Mouse (Mus musculus): Measurements from ENCODE around the gene Rgs3. TPM values are rescaled to one million over a fixed set of nuclear protein-coding genes. Genes with fewer than 3 reads are reported as not detected.

Gene Rgs3
- total and polyA plus RNA-seq, 2 experiments from 2014 or later, result 52.1 to 114 TPM

DNA sequence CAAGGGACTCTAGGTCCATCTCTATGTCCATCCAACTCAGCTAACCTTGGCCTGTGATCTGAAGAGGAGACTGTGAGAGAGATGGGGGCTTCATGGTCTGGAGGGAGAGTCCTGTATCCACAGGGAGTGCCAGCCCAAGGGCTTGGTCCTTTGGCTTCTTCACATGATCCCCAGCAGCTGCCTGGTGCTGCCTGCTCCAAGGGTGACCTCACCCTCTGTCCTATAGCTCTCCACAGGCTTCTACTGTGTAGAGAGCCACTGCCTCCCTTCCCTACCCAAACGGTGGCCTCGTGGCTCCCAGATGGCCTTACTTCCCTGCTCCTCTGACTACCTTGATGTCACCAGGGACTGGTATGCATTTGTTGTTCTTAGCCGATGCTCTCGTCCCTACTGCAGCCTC lies 92.6 kb downstream of the Rgs3 start:
- Histone ChIP-seq H3K4me2 (ENCODE audit: low read depth, low read length) (no peak overlapping the region), H3K36me3 (replicated peaks; ENCODE audit: control insufficient read depth, insufficient read depth, low read length) (peaks cover 26% of the 10 kb centered on the region), H3K27me3 (ENCODE audit: control insufficient read depth, insufficient read depth, low read length) (no peaks in the 10 kb centered on the region), H3K9ac (replicated peaks; ENCODE audit: low read depth, low read length) (no peak overlapping the region), H3K9me3 (replicated peaks; ENCODE audit: control insufficient read depth, low read length) (no peaks in the 10 kb centered on the region), H3K4me3 (ENCODE audit: low read depth, low read length) (no peak overlapping the region), H3K27ac (ENCODE audit: low read depth) (no peak overlapping the region), H3K4me1 (ENCODE audit: control insufficient read depth, insufficient read depth) (no peaks in the 10 kb centered on the region)
- TF ChIP-seq CTCF (IDR thresholded peaks at IDR 0.05; ENCODE audit: low read depth) (no peak), EP300 (IDR thresholded peaks at IDR 0.05; ENCODE audit: low read depth) (no peak)
- WGBS, result 52% methylated on average over 4 of the region's 4 CpGs
- ATAC-seq (ENCODE audit: insufficient read depth, low read depth), result no peak
- no peak for DNase-seq (ENCODE audit: low spot score)

DNA sequence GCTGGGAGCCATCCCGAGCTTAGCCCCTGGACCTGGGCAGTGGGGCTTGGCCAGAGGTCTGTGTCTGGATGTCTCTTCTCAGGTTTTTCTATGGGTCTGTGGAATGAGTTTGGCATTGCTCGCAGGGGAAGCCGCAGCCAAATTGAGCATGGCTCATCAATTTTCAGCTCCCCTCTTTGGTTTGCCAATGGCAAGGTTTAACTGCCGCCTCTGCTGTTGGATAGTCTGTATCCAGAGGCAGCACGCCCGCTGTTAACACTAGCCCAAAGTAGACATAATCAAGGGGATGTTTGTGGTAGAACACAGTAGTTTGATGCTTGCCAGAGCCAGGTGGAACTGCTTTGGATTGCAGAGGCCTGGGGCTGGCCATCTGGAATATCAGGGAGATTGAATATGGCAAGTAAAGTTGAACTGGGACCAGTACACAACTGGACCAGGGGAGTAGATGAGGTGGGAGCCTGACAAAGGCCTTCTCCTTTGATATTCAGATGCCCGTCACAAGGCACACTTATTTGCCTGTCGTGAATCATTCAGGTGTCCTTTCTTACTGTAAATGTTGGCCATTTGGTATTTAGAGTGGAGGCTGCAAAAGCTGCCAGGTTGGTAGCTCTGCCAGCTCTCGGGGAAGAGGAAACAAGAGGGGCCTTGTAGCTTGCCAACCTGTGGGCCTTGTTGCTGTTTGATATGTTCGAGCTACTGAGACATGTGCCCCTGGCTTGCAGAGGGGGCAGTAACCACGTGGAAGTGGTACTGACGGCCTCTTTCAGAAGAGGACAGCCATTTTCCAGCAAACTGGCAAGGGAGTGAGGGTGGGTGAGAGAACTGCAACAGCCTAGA lies 93.5 kb downstream of the Rgs3 start:
- H3K4me2 ChIP-seq (ENCODE audit: low read depth, low read length), result no peak overlapping the region
- H3K27ac ChIP-seq (ENCODE audit: low read depth), result no peak overlapping the region
- no peaks in the 10 kb centered on the region for H3K4me1 ChIP-seq (ENCODE audit: control insufficient read depth, insufficient read depth)
- no peak for ATAC-seq (ENCODE audit: insufficient read depth, low read depth)
- H3K9me3 ChIP-seq (replicated peaks; ENCODE audit: control insufficient read depth, low read length), result no peaks in the 10 kb centered on the region
- no peaks in the 10 kb centered on the region for H3K27me3 ChIP-seq (ENCODE audit: control insufficient read depth, insufficient read depth, low read length)
- no peak overlapping the region for H3K4me3 ChIP-seq (ENCODE audit: low read depth, low read length)
- 79% methylated on average over 12 of the region's 12 CpGs for WGBS
- TF ChIP-seq CTCF (IDR thresholded peaks at IDR 0.05; ENCODE audit: low read depth) (no peak), EP300 (IDR thresholded peaks at IDR 0.05; ENCODE audit: low read depth) (no peak)
- H3K36me3 ChIP-seq (replicated peaks; ENCODE audit: control insufficient read depth, insufficient read depth, low read length), result peaks cover 18% of the 10 kb centered on the region
- no peak overlapping the region for H3K9ac ChIP-seq (replicated peaks; ENCODE audit: low read depth, low read length)
- DNase-seq (ENCODE audit: low spot score), result no peak

DNA sequence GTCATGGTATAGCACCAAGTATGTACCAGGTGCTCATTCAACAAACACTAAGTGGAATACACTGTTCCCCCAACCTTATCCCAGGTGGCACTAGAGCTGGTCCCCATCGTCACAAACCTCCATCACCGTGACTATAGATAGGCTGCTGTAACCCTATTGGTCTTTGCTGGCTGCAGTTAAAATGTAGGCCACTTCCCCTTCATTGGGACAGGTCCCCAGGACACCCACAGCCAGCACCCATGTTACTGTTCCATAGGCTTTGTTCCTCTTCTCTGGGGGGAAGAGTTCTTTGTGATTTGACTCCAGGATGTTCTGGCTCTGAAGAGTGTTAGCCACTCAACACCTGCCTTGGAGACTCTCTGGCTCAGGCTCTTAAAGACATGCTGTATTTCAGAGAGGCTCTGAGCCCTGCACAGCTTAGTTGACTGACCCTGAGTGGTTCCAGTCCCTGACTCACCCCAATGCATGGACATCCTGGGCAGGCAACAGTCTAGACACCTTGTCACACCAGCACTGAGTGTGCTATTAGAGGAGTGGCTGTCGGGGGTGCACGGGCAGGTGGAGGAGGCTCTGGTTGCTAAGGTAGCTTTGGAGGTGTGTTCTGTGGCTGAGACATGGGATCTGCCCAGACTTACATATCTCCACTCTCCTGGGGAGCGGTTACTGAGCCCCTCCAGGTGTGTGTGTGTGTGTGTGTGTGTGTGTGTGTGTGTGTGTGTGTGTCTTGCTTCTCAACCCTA lies 94.4 kb downstream of the Rgs3 start:
- Histone ChIP-seq H3K4me3 (ENCODE audit: low read depth, low read length) (no peak overlapping the region), H3K36me3 (replicated peaks; ENCODE audit: control insufficient read depth, insufficient read depth, low read length) (peaks cover 11% of the 10 kb centered on the region), H3K4me2 (ENCODE audit: low read depth, low read length) (no peak overlapping the region), H3K27ac (ENCODE audit: low read depth) (no peak overlapping the region), H3K9ac (replicated peaks; ENCODE audit: low read depth, low read length) (no peak overlapping the region), H3K27me3 (ENCODE audit: control insufficient read depth, insufficient read depth, low read length) (no peaks in the 10 kb centered on the region), H3K4me1 (ENCODE audit: control insufficient read depth, insufficient read depth) (no peaks in the 10 kb centered on the region), H3K9me3 (replicated peaks; ENCODE audit: control insufficient read depth, low read length) (no peaks in the 10 kb centered on the region)
- no peak for DNase-seq (ENCODE audit: low spot score)
- ATAC-seq (ENCODE audit: insufficient read depth, low read depth), result no peak
- TF ChIP-seq EP300 (IDR thresholded peaks at IDR 0.05; ENCODE audit: low read depth), result no peak
- TF ChIP-seq CTCF (IDR thresholded peaks at IDR 0.05; ENCODE audit: low read depth), result no peak
- WGBS, result 91% methylated on average over 5 of the region's 5 CpGs

DNA sequence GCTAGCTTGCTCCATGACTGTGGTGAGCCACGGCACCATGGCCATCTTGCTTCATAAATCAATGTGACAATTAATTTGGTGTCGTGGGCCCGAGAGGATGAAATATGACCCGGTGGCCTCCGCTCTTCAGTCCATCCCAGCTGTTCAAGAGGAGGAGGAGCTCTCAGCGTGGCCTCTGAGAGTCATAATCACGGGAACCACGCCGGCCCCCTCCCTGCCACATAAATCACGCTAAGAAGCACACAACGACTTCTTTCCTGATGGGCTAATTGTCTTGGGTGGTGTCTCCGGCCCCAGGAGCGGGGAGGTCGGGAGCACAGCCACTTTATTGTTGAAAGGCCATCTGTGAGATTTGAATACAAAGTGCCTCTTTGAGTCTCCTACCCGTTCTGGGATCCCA lies 99.6 kb downstream of the Rgs3 start:
- Histone ChIP-seq H3K4me3 (ENCODE audit: low read depth, low read length) (no peak overlapping the region), H3K4me2 (ENCODE audit: low read depth, low read length) (no peak overlapping the region), H3K36me3 (replicated peaks; ENCODE audit: control insufficient read depth, insufficient read depth, low read length) (peaks cover 5% of the 10 kb centered on the region; the same call in 1 of the 2 replicates), H3K27me3 (ENCODE audit: control insufficient read depth, insufficient read depth, low read length) (no peaks in the 10 kb centered on the region), H3K9me3 (replicated peaks; ENCODE audit: control insufficient read depth, low read length) (no peaks in the 10 kb centered on the region), H3K27ac (ENCODE audit: low read depth) (no peak overlapping the region), H3K4me1 (ENCODE audit: control insufficient read depth, insufficient read depth) (peaks cover 39% of the 10 kb centered on the region), H3K9ac (replicated peaks; ENCODE audit: low read depth, low read length) (no peak overlapping the region)
- TF ChIP-seq EP300 (IDR thresholded peaks at IDR 0.05; ENCODE audit: low read depth), result no peak
- TF ChIP-seq CTCF (IDR thresholded peaks at IDR 0.05; ENCODE audit: low read depth), result no peak
- ATAC-seq (ENCODE audit: insufficient read depth, low read depth) (no peak), DNase-seq (ENCODE audit: low spot score) (no peak)
- 65% methylated on average over 15 of the region's 15 CpGs for WGBS

DNA sequence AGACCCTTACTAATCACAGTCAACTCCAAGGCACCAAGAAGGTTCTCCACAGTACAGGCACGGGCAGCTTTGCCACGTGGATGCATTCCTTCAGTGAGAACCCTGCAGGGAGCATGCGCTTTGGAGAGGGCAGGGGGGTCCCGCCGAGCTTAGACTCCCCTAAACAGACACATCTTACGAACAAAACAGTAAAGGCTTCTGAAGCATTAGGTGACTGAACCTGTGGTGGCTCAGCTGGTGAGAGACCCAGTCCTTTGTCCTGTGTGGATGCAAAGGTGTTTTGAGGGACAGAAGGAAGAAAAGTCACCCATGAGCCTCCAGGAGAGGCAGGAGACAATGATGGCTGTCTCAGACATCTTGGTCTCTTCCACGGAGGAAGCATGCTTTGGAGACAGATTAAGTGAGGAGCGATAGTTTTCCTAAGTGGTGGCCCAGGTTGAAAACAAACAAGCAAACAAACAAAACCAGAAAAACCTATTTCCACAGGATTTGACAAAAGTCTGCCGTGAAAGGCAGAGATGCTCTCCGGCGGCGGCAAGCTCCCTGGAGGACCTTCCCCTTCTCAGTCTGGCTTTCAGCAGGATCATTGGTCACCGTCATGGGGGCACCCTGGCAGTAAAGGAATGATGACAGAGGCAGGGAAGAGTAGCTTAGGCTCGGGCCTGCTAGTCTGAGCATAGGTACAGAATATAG lies 100.4 kb downstream of the Rgs3 start:
- no peaks in the 10 kb centered on the region for H3K9me3 ChIP-seq (replicated peaks; ENCODE audit: control insufficient read depth, low read length)
- H3K4me2 ChIP-seq (ENCODE audit: low read depth, low read length), result no peak overlapping the region
- TF ChIP-seq EP300 (IDR thresholded peaks at IDR 0.05; ENCODE audit: low read depth) (no peak), CTCF (IDR thresholded peaks at IDR 0.05; ENCODE audit: low read depth) (no peak)
- no peak for ATAC-seq (ENCODE audit: insufficient read depth, low read depth)
- WGBS, result 52% methylated on average over 14 of the region's 14 CpGs
- DNase-seq (ENCODE audit: low spot score), result no peak
- H3K4me1 ChIP-seq (ENCODE audit: control insufficient read depth, insufficient read depth), result peaks cover 41% of the 10 kb centered on the region
- H3K9ac ChIP-seq (replicated peaks; ENCODE audit: low read depth, low read length), result no peak overlapping the region
- peak overlapping the region; percentile 71 for H3K27ac ChIP-seq (ENCODE audit: low read depth)
- H3K4me3 ChIP-seq (ENCODE audit: low read depth, low read length), result no peak overlapping the region
- peaks cover 5% of the 10 kb centered on the region; the same call in 1 of the 2 replicates for H3K36me3 ChIP-seq (replicated peaks; ENCODE audit: control insufficient read depth, insufficient read depth, low read length)
- no peaks in the 10 kb centered on the region for H3K27me3 ChIP-seq (ENCODE audit: control insufficient read depth, insufficient read depth, low read length)

All from heart, postnatal 0 days (tissue).